Mouse (Mus musculus): ENCODE data around the gene Picalm. TPM values are rescaled to one million over a fixed set of nuclear protein-coding genes. Genes with fewer than 3 reads are reported as not detected.
A peak's percentile ranks its signal among the peaks of the same experiment; 100 is the strongest.

Picalm gene
- polyA plus RNA-seq, 1 experiment from 2014 or later: 43.7 TPM

DNA sequence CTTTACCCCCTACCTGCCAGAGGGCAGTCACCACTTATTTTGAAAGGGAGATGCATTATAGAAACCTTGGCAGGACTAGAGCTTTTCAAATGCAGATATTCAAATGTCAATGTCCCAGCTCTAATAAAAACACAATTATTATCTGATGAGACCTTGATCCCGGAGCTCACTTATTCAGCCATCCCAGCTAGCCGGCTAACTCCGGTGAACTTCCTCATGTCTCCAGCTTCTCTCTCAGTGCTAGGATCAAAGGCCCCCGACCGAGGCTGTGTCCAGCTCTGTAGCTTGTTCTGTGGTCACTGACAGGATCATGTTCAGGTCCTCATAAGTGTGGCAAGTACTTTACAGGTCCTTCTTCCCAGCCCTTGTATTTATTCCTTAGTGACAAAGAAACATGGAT is 34.9 kb upstream of the Picalm start:
- H3K4me3 ChIP-seq (ENCODE audit: low read depth, low read length): no peak overlapping the region
- WGBS (ENCODE audit: insufficient replicate concordance): 83% methylated on average over 5 of the region's 5 CpGs
- H3K4me1 ChIP-seq (ENCODE audit: control insufficient read depth, insufficient read depth, low read length): 0 out of 2 replicates have a peak, but pooled peaks cover 4% of the 10 kb centered on the region

DNA sequence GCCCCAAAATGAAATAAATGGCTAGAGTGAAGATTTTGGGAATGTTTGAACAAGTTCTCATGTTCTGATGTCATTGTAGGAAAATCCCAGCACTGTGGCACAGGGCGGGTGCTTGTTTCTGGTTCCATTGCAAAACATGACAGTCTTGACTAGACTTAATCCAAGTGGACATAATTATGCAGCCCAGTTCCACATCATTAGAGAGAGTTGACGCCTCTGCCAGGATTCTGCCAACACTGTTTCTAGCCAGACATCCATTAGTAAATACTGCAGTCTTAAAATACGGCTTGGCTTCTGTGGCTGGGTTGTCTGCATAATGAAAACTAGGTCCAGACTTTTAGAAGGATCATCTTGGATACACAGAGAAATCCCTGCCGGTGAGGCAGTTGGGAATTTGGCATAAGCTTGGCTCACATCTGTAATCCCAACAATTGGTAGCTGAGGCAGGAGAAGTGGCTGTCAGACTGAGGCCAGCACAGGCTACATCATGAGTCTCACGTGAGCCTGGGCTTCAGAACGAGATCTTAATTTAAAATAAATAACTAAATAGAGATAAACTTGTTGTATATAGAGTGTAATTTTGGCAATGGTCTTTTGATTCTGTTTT is 34.1 kb upstream of the Picalm start:
- 83% methylated on average over 6 of the region's 6 CpGs for WGBS (ENCODE audit: insufficient replicate concordance)
- Histone ChIP-seq H3K9me3 (replicated peaks; ENCODE audit: control insufficient read depth, low read length) (no peaks in the 10 kb centered on the region), H3K4me1 (ENCODE audit: control insufficient read depth, insufficient read depth, low read length) (0 out of 2 replicates have a peak, but pooled peaks cover 4% of the 10 kb centered on the region), H3K4me3 (ENCODE audit: low read depth, low read length) (no peak overlapping the region), H3K4me2 (no peak overlapping the region), H3K27me3 (ENCODE audit: control insufficient read depth, insufficient read depth, low read length) (no peaks in the 10 kb centered on the region), H3K27ac (ENCODE audit: low read depth, low read length) (no peak overlapping the region), H3K9ac (ENCODE audit: low read depth, low read length) (no peak overlapping the region), H3K36me3 (ENCODE audit: control insufficient read depth, insufficient read depth, low read length) (no peaks in the 10 kb centered on the region)
- ATAC-seq (replicated peaks; ENCODE audit: insufficient number of reproducible peaks, low FRiP score, low TSS enrichment): no peak

More for the DNA sequence above, 34.9 kb upstream of the Picalm start:
- no peaks in the 10 kb centered on the region for H3K9me3 ChIP-seq (replicated peaks; ENCODE audit: control insufficient read depth, low read length)
- ATAC-seq (replicated peaks; ENCODE audit: insufficient number of reproducible peaks, low FRiP score, low TSS enrichment): no peak
- no peaks in the 10 kb centered on the region for H3K27me3 ChIP-seq (ENCODE audit: control insufficient read depth, insufficient read depth, low read length)
- no peak overlapping the region for H3K4me2 ChIP-seq
- H3K36me3 ChIP-seq (ENCODE audit: control insufficient read depth, insufficient read depth, low read length): no peaks in the 10 kb centered on the region
- H3K27ac ChIP-seq (ENCODE audit: low read depth, low read length): no peak overlapping the region
- no peak overlapping the region for H3K9ac ChIP-seq (ENCODE audit: low read depth, low read length)

DNA sequence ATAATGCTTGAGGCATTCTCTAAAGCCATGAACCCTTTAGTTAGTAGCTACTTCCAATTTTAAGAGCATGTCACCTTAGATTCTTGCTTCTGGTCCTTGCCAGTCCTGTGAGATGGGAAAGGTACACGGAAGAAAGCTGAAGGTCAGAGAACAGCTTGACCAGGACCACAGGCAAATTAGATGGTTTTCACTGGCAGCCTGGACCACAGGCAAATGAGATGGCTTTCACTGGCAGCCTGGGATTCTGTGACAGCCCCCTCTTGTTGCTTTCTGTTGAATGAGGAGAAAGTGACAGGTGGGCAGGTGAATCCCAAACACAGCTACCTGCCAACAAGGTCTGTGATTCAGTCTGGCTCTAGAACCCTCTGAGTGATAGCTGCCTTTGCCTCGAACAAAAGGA is 33.4 kb upstream of the Picalm start:
- Histone ChIP-seq H3K4me1 (ENCODE audit: control insufficient read depth, insufficient read depth, low read length) (0 out of 2 replicates have a peak, but pooled peaks cover 4% of the 10 kb centered on the region), H3K4me3 (ENCODE audit: low read depth, low read length) (no peak overlapping the region), H3K27ac (ENCODE audit: low read depth, low read length) (no peak overlapping the region), H3K9me3 (replicated peaks; ENCODE audit: control insufficient read depth, low read length) (no peaks in the 10 kb centered on the region), H3K27me3 (ENCODE audit: control insufficient read depth, insufficient read depth, low read length) (no peaks in the 10 kb centered on the region), H3K9ac (ENCODE audit: low read depth, low read length) (no peak overlapping the region), H3K36me3 (ENCODE audit: control insufficient read depth, insufficient read depth, low read length) (no peaks in the 10 kb centered on the region), H3K4me2 (no peak overlapping the region)
- WGBS (ENCODE audit: insufficient replicate concordance): 53% methylated on average over 2 of the region's 2 CpGs
- ATAC-seq (replicated peaks; ENCODE audit: insufficient number of reproducible peaks, low FRiP score, low TSS enrichment): no peak

DNA sequence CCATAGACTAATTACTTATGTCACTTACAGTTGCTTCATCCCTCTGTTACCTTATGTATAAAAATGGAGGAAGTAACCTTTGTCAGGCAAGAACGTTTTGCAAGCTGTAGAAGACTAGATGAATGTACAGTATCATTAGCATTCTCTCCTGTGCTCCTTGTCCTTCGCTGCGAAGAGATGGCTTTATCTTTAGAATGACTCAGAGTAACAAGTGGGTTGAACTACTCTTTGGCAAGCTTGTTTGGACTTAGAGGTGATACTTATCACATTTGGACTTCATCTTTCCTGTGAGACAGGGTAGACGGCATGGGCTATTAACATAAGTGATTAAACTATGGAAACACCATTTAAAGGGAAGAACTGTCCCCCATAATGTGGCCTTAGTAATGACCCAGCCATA is 31.8 kb upstream of the Picalm start:
- Histone ChIP-seq H3K27ac (ENCODE audit: low read depth, low read length) (no peak overlapping the region), H3K9ac (ENCODE audit: low read depth, low read length) (no peak overlapping the region), H3K36me3 (ENCODE audit: control insufficient read depth, insufficient read depth, low read length) (no peaks in the 10 kb centered on the region), H3K9me3 (replicated peaks; ENCODE audit: control insufficient read depth, low read length) (no peaks in the 10 kb centered on the region), H3K4me2 (no peak overlapping the region), H3K4me3 (ENCODE audit: low read depth, low read length) (no peak overlapping the region), H3K27me3 (ENCODE audit: control insufficient read depth, insufficient read depth, low read length) (no peaks in the 10 kb centered on the region), H3K4me1 (ENCODE audit: control insufficient read depth, insufficient read depth, low read length) (0 out of 2 replicates have a peak, but pooled peaks cover 4% of the 10 kb centered on the region)
- WGBS (ENCODE audit: insufficient replicate concordance): 61% methylated on average over 4 of the region's 4 CpGs
- ATAC-seq (replicated peaks; ENCODE audit: insufficient number of reproducible peaks, low FRiP score, low TSS enrichment): no peak

DNA sequence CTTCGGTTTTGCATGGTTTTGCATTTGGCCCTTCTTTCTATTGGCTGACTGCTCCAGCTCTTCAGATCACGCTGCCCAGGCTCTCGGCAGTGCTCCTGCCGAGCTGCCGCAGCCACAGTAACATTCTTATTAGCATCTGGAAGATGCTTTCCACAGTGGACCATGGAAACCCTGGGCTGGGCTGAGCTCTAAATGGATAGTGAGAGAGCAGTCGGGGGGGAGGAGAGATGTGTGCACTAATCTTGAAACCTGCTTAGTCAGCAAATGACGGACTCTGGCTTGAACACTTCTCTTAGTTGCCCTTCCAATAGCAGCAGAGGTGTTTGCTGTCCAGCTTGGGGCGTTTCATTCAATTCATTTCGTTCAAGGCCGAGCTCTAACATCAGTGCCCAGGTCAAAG is 30.8 kb upstream of the Picalm start:
- ATAC-seq (replicated peaks; ENCODE audit: insufficient number of reproducible peaks, low FRiP score, low TSS enrichment): no peak
- Histone ChIP-seq H3K4me3 (ENCODE audit: low read depth, low read length) (no peak overlapping the region), H3K9ac (ENCODE audit: low read depth, low read length) (no peak overlapping the region), H3K9me3 (replicated peaks; ENCODE audit: control insufficient read depth, low read length) (no peaks in the 10 kb centered on the region), H3K27ac (ENCODE audit: low read depth, low read length) (no peak overlapping the region), H3K36me3 (ENCODE audit: control insufficient read depth, insufficient read depth, low read length) (no peaks in the 10 kb centered on the region), H3K4me2 (peak overlapping the region; percentile 38), H3K27me3 (ENCODE audit: control insufficient read depth, insufficient read depth, low read length) (no peaks in the 10 kb centered on the region), H3K4me1 (ENCODE audit: control insufficient read depth, insufficient read depth, low read length) (0 out of 2 replicates have a peak, but pooled peaks cover 4% of the 10 kb centered on the region)
- 48% methylated on average over 10 of the region's 10 CpGs for WGBS (ENCODE audit: insufficient replicate concordance)

DNA sequence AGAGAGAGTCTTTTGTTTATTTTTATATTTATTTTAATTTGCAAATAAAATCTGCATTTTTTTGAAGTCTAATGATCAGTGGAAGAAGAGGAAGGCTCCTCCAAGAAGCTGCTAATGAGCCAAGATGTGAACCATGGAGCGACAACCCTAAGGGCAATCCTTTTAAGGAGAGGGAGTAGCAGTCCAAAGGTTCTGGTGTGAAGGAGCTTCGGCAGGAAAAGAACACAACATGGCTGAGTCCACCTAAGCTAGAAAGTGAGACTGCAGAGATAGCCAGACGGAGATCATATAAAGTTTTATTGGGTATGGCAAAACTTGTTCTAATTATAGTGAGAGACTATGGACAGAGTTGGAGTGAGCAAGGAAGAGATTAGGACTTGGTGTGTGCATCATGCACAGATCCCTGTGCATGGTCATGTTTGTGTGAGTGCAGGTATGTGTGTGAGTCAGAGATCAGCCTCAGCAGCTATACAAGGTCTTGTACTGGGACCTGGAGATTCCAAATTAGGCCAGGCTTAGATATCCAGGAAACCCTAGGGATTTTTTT is 29.3 kb upstream of the Picalm start:
- Histone ChIP-seq H3K4me3 (ENCODE audit: low read depth, low read length) (no peak overlapping the region), H3K36me3 (ENCODE audit: control insufficient read depth, insufficient read depth, low read length) (no peaks in the 10 kb centered on the region), H3K9ac (ENCODE audit: low read depth, low read length) (no peak overlapping the region), H3K4me2 (no peak overlapping the region), H3K27ac (ENCODE audit: low read depth, low read length) (no peak overlapping the region), H3K9me3 (replicated peaks; ENCODE audit: control insufficient read depth, low read length) (no peaks in the 10 kb centered on the region), H3K4me1 (ENCODE audit: control insufficient read depth, insufficient read depth, low read length) (0 out of 2 replicates have a peak, but pooled peaks cover 4% of the 10 kb centered on the region), H3K27me3 (ENCODE audit: control insufficient read depth, insufficient read depth, low read length) (no peaks in the 10 kb centered on the region)
- WGBS (ENCODE audit: insufficient replicate concordance): 74% methylated on average over 3 of the region's 3 CpGs
- no peak for ATAC-seq (replicated peaks; ENCODE audit: insufficient number of reproducible peaks, low FRiP score, low TSS enrichment)

DNA sequence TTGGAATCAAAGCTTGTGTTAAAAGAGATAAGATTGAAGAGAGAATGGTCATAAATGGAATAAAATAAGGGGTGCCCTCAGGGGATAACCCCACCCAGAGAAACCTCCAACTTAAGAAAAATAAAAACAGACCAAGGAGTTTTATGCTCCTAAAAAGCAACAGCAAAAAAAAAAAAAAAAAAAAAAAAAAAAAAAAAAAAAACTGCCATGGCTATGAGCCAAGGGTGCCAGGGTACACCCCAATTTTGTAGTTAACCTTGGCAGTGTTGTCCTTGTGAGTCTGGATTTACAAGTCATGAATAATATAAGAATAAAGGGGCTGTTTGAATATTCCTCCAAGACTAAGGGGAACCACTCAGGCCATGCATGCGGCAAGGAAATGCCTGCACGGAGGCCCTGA is 13.9 kb upstream of the Picalm start:
- Histone ChIP-seq H3K27me3 (ENCODE audit: control insufficient read depth, insufficient read depth, low read length) (no peaks in the 10 kb centered on the region), H3K36me3 (ENCODE audit: control insufficient read depth, insufficient read depth, low read length) (no peaks in the 10 kb centered on the region), H3K9ac (ENCODE audit: low read depth, low read length) (no peak overlapping the region), H3K4me1 (ENCODE audit: control insufficient read depth, insufficient read depth, low read length) (no peaks in the 10 kb centered on the region), H3K4me3 (ENCODE audit: low read depth, low read length) (no peak overlapping the region), H3K9me3 (replicated peaks; ENCODE audit: control insufficient read depth, low read length) (no peaks in the 10 kb centered on the region), H3K4me2 (no peak overlapping the region), H3K27ac (ENCODE audit: low read depth, low read length) (no peak overlapping the region)
- WGBS (ENCODE audit: insufficient replicate concordance): 99% methylated on average over 2 of the region's 2 CpGs
- no peak for ATAC-seq (replicated peaks; ENCODE audit: insufficient number of reproducible peaks, low FRiP score, low TSS enrichment)

DNA sequence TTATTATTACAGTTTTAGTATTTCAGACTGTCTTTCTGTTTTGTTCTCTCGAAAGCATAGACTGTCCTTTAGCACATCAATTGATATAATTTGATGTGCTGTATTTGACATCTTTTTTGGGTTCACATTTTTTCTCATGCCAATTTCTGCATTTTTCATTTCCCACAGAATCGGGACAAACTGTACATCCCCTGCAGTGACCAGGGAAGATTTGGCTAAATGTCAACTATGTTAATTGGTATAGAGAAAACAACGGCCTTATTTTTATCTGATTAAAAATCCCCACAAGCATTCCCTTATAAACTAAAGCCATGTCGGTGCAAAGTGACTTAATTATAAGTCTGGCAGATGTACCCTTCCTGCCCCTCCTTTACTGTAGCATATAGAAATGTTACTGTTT is 9.9 kb upstream of the Picalm start:
- Histone ChIP-seq H3K4me2 (no peak overlapping the region), H3K4me3 (ENCODE audit: low read depth, low read length) (no peak overlapping the region), H3K9ac (ENCODE audit: low read depth, low read length) (no peak overlapping the region), H3K4me1 (ENCODE audit: control insufficient read depth, insufficient read depth, low read length) (no peaks in the 10 kb centered on the region; the same call in 1 of the 2 replicates), H3K9me3 (replicated peaks; ENCODE audit: control insufficient read depth, low read length) (no peaks in the 10 kb centered on the region), H3K27me3 (ENCODE audit: control insufficient read depth, insufficient read depth, low read length) (no peaks in the 10 kb centered on the region), H3K27ac (ENCODE audit: low read depth, low read length) (no peak overlapping the region), H3K36me3 (ENCODE audit: control insufficient read depth, insufficient read depth, low read length) (no peaks in the 10 kb centered on the region)
- WGBS (ENCODE audit: insufficient replicate concordance): 76% methylated on average over 4 of the region's 4 CpGs
- no peak for ATAC-seq (replicated peaks; ENCODE audit: insufficient number of reproducible peaks, low FRiP score, low TSS enrichment)

DNA sequence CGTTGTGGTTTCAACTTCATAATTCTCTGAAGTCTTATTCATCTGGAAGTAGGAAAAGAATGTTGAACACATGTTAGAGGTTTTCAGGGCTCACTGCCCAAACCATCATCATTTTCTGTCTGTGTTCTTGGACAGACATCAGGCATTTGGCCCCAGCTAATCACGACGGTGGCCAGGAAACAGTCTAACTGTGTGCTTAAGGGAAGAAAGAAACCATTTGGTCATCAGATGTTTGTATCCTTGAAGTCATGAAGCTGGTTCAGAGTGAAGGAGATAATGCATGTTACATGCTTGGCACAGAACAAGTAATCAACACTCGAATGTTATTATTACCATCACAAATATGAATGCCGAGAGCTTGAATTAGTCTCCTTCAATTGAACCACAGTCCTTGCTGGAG is 5.0 kb upstream of the Picalm start:
- H3K9ac ChIP-seq (ENCODE audit: low read depth, low read length): no peak overlapping the region
- H3K27me3 ChIP-seq (ENCODE audit: control insufficient read depth, insufficient read depth, low read length): no peaks in the 10 kb centered on the region
- H3K4me1 ChIP-seq (ENCODE audit: control insufficient read depth, insufficient read depth, low read length): no peaks in the 10 kb centered on the region; the same call in 1 of the 2 replicates
- H3K4me2 ChIP-seq: no peak overlapping the region
- peak overlapping the region; percentile 22; the same call in 1 of the 2 replicates for H3K27ac ChIP-seq (ENCODE audit: low read depth, low read length)
- H3K4me3 ChIP-seq (ENCODE audit: low read depth, low read length): no peak overlapping the region
- no peaks in the 10 kb centered on the region for H3K36me3 ChIP-seq (ENCODE audit: control insufficient read depth, insufficient read depth, low read length)
- no peak for ATAC-seq (replicated peaks; ENCODE audit: insufficient number of reproducible peaks, low FRiP score, low TSS enrichment)
- H3K9me3 ChIP-seq (replicated peaks; ENCODE audit: control insufficient read depth, low read length): no peaks in the 10 kb centered on the region
- WGBS (ENCODE audit: insufficient replicate concordance): 84% methylated on average over 5 of the region's 5 CpGs

All from heart, embryonic 11.5 days (tissue).